Mouse (Mus musculus) myocyte (in vitro differentiated cells): ENCODE measurements around the gene Hmx2.

Experiments used
- POLR2A ChIP-seq: IDR thresholded peaks from one replicate; pipeline ENCODE4 v1.6.1; 2011; ENCODE audit warnings: low read depth, mild to moderate bottlenecking, control low read depth, moderate library complexity; ENCODE audit not compliant: insufficient read length
- POLR2AphosphoS2 ChIP-seq: IDR thresholded peaks from one replicate; pipeline ENCODE4 v1.6.1; 2011; ENCODE audit warnings: low read depth, control low read depth; ENCODE audit not compliant: insufficient read length
- TCF12 ChIP-seq: IDR thresholded peaks from one replicate; pipeline ENCODE4 v1.6.1; 2011; ENCODE audit warnings: mild to moderate bottlenecking, control low read depth; ENCODE audit not compliant: poor library complexity, insufficient read depth, severe bottlenecking
- TCF3 ChIP-seq: IDR thresholded peaks from one replicate; pipeline ENCODE4 v1.6.1; 2011; ENCODE audit warnings: low read depth, control low read depth; ENCODE audit not compliant: insufficient read length

DNA sequence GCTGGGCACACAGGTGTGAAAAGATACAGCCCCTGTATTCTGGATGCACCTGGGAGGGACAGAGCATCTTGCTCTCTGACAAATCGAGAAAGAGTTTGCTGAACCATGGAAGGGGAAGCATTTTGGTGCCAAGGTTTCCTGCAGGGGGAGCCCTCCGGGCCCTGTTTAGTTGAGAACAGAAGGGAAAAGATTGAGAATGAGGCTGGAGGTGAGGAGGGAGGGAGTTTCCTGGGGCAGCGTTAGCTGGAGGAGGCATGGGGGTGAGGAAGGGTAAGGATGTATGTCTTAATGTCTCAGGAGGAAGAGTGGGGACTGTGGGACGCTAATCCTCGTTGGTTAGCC lies 49.9 kb downstream of the Hmx2 start:
- no peak for TF ChIP-seq POLR2AphosphoS2
- TF ChIP-seq POLR2A, result no peak
- TF ChIP-seq TCF3, result no peak
- TF ChIP-seq TCF12, result no peak
